Mouse (Mus musculus) A20 (cell line): ENCODE measurements around the gene Ppa1.
"Not testable (repeated sequence)": the region's sequence is repeated elsewhere in the genome, so short reads cannot be mapped to it uniquely, and the experiment has no call there.

ENCODE experiments used
- DNase-seq: peaks from one replicate; pipeline ENCODE4 v3.0.0-alpha.2; 2011; ENCODE audit warnings: low read depth, low spot score

Gene Ppa1

DNA sequence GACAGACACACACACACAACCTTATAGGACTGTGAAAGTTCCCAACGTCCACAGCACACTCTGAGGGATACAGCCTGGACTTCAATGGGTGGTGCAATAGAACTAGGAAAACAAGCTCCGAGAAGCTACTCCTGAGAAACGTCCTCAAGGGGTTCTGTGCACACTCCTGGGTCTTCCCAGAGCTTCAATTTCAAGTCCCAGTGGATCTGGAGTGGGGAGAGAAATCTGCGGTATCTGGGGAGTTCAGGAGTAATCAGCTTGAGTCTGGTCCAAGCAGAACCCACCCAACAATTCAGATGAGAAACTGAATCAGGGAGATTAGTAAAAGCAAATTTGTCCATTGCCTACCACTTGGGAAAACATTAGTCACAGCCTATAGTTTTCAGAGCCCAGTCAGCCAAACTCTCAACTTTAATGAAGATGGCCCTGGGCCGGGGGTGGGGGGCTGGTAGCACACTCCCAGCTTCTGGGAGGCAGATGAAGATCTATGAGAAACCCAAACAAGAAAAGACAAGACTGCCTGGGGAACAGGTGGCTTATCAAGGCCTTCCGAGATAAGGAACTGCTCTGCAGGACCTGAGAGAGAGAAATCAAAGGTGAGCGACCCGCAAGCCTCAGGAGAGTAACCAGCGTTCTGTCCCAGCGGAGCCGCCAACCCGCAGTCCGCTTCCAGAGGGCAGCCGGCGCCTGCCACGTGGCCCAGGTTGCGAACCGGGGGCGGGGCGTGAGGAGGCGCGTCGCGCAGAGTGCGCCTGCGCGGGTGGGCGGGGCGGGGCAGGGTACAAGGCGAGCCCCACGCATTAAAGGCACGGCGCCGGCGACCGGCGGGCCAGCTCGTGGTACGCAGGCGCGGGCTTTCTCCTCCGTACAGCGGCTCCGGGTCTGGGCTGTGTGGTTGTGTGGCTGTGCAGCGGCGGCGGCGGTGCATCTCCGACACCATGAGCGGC is at the start of gene Ppa1:
Gene Ppa1, plus strand, starts transcription at position 763 of the 947 bp plus-strand sequence.
- DNase-seq: peak; percentile 92

DNA sequence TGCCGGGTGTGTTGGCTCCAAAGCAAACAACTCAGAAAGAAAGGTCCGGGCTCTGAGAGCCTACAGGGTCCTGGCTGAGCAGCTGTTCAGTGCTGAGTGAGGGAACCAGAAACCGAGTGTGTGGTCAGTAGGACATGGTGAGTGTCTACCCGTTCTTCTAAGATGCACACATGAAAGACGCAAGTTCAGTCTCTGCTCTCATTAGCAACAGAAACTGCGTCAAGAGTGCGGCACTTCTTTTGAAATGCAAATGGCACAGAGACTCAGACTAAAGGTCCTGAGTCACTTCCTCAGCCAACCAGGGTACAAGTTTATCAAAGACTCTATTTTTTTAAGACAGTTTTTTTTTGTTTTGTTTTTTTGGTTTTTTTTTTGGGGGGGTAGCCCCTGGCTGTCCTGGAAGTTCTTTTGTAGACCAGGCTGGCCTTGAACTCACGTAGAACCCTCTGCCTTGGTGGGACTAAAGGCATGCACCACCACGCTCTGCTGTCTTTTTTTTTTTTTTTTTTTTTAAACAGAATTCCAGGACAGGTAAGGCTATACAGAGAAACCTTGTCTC is 48.7 kb upstream of the Ppa1 start:
- peak; percentile 39 for DNase-seq

GRCm38 (mm10) chr10:61602283-61603033 is 45.9 kb upstream of the Ppa1 start:
- DNase-seq: peak; percentile 87

- DNase-seq: no peak
Observed at GRCm38 (mm10) chr10:61604376-61605065, 43.8 kb upstream of the Ppa1 start.

DNA sequence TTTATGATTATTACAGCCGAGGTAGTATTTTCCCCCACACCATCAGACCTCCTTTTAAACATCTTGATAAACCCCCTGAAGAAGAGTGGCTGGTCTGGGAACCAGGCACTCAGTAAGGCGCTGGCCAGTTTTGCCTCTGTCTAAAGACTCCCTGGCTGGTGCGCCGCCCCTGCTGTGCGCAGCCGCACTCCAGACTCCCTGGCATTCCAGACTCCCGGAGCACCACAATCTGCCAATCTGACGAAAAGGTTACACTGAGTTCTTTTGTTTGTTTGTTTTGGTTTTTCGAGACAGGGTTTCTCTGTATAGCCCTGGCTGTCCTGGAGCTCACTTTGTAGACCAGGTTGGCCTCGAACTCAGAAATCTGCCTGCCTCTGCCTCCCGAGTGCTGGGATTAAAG is 43.0 kb upstream of the Ppa1 start:
- DNase-seq: not testable (repeated sequence)

- DNase-seq: peak; percentile 70
Observed at GRCm38 (mm10) chr10:61605851-61606250, 42.5 kb upstream of the Ppa1 start.

DNA sequence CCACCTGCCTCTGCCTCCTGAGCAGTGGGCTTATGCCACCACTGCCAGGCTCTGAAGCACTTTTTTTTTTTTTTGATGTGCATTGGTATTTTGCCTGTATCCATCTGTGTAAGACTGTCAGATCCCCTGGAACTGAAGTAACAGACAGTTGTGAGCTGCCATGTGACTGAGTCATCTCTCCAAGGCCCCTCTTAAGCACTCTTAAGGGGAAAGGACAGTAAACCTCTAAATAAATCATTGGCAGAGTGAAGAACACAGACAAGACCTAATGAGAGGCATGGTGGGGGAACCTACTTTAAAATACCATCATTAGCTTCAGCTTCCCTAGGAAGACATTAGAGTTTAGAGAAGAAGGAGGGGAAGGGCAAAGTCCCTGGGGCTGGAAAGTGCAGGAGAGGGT is 40.1 kb upstream of the Ppa1 start:
- no peak for DNase-seq

DNA sequence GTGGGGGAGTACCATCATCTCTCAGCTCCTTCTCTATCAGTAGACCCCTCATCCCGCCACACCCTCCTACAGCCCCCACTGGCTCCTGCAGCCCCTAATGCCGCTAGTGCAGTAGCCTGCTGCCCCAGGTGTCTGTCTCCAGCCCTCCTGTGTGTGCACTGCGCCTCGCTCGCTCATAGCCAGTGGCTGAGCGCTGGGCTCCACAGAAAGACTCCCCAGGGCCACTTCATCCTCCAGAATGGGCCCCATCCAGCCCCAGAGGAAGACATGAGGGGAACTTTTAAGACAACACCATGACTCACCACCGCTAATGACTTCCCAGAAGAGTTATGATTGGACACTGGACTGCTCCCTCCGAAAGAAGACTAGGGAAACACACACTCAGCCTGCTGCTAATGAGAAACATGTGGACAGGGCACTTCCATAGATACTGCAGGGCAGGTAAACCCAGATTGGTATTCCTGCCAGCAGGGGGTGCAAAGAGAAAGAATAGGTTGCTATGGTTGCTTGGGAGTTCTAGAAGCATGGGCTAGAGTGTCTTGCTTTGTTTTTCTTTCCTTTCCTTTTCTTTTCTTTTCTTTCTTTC is 37.6 kb upstream of the Ppa1 start:
- peak; percentile 40 for DNase-seq

DNA sequence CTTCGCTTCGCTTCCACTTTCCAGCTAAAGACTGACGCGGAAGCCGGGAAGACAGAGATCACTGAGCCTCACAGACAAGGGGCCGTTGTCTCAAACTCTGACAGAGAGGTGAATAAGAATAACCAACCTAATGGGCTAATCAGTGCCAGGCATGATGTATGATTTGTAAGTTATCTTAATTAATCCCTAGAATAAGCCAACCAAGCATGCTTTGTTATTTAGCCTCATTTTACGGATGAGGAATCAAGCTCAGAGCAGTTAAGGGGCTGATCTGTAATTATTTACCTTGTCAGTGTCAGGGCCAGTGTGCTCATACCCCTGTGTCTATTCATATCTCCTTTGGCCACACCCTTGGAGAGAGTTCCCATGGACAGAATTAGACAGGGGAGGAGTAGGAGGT is 34.0 kb upstream of the Ppa1 start:
- DNase-seq: no peak

DNA sequence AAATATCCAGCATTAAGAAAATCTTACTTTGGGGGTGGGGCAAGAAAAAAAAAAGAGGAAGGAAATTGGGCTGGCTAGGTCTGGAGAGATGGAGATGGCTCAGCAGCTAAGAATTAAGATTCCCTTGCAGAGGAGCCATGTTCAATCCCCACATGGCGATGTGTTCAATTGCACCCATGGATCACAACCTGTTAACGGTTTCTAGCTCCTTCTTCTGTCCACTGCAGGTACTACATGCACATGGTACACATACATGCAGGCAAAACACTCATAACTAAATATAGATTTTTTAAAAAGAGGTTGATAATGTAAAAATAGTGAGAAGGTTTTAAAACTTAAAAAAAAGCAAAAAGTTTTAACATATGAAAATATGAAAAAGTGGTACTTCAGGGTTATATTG is 29.8 kb upstream of the Ppa1 start:
- DNase-seq: no peak

DNA sequence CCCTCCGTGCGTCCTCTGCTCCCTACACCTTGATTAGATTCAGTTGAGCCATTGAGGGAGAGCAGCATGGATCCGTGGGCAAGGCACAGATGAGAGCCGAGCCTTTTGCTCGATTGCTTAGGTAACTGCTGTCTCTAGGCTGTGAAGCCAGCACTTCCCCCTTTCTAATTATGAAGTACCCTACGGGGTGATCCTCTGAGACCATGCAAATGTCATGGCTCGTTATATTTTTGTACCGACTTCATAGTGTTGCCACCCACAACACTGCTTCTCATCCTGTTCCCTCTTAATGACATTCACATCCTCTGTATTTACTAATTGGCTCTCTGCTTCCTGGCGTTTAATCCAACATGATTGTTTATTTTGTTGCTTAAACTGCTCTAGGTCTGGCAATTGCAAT is 26.7 kb upstream of the Ppa1 start:
- peak; percentile 72 for DNase-seq

DNA sequence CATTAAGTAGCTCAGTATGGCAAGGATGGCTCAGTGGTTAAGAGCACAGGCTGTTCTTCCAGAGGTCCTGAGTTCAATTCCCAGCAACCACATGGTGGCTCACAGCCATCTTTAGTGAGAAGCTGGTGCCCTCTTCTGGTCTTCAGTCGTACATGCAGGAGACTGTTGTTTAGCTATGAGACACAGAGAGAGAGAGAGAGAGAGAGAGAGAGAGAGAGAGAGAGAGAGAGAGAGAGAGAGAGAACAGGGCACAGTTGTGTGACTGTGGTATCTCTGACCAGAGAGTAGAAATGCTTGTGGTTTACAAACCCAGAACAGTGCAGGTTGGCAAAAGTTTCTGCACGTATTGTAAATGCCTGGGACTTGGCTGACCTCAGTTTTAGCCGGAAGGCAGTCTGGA is 24.5 kb upstream of the Ppa1 start:
- DNase-seq: peak; percentile 36

DNA sequence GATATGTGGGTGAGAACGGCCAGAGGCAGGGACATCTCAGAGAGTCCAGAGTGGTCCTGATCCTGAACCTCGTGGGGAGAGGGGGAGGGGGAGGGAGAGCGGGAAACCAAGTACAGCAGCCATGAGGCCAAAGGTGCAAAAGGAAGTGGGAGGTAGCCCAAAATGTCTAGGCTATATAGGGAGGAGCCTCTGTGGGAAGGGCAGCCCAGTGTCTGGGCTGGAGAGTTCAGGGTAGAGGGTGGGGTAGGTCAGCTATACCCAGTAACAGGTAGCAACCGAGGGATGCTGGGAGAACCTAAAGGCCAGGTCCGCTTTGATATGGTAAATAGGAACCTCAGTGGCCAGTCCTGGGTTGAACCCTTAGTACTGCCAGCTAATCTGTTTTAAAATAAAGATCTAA is 23.6 kb upstream of the Ppa1 start:
- DNase-seq: no peak

- DNase-seq: no peak
Observed at GRCm38 (mm10) chr10:61625381-61626257, 22.7 kb upstream of the Ppa1 start.

- DNase-seq: no peak
Observed at GRCm38 (mm10) chr10:61626551-61626950, 21.8 kb upstream of the Ppa1 start.

DNA sequence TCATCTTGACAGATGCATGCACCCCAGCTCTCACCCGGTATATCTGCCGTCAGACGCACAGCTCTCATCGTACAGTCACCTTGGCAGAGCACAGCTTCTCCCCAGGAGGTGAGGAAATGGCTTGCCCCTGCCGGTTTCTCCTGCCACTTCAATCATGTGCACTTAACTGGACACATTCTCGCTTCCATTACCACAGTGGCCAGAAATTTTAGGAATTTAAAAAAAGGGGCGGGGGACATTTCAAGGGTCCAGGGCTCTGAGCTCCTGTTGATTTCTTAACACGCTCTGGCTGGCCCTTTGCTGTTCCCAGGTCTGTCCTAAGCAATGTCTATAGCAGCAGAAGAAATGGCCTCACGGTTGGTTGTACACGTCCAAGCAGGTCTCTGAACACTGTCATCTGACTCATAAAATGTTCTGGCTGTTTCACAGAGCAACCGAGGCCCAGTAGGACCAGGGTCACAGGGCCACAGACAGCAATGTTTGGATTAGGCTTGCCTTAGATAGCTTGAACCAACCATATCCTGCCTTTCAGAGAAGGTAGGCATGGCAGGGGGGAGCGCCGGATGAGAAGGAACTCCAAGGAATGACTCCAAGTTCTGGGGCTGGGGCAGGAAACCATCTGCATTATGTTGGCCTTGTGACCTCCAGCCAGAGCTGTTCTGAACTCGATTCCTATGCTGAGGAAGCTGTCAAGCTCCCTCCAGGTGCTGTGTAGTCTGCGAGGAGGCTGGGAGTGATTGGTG is 21.0 kb upstream of the Ppa1 start:
- no peak for DNase-seq

- no peak for DNase-seq
Observed at GRCm38 (mm10) chr10:61627938-61628250, 20.5 kb upstream of the Ppa1 start.

DNA sequence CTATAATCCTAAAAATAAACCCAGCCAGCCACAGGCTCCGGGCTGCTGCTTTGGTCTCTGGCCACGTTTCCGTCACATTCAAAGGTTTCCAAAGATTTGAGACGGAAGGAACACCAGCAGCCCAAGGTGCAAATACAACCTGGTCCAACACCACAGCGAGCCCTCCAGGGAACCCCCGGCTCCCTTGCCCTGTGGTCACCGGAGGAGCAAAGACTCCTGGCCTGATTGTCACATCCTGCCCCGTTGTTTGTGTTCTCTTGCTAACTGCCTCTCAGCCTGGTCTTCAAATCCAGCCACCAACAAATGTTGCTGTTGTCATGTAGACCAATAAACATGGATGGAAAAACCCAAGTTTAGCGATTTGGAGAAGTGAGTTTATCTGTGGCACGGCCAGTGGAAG is 15.9 kb upstream of the Ppa1 start:
- no peak for DNase-seq

DNA sequence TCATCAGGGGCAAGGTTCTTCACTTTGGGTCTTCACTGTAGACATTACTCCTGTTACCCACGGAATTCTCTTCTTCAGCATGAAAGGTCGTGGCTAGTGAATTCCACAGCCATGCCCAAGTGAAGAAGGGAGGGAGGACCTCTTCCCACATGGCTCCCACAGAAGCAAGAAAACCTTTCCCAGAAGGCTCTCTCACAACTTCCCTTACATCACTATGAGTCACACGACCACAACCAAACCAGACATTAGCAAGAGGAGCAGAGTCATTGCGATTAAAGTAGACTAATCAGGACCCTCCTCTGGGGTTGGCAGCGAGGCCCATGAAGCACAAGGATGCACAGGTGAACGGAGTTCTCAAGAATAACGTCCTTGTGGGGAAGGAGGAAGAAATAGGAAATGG is 11.3 kb upstream of the Ppa1 start:
- no peak for DNase-seq

- no peak for DNase-seq
Observed at GRCm38 (mm10) chr10:61640363-61640762, 8.0 kb upstream of the Ppa1 start.
